Mouse (Mus musculus) adrenal gland, adult 18-20 months (tissue): ENCODE results near the gene Sult3a2. TPM values are rescaled to one million over a fixed set of nuclear protein-coding genes. Genes with fewer than 3 reads are reported as not detected.
"Not testable (repeated sequence)": the region's sequence is repeated elsewhere in the genome, so short reads cannot be mapped to it uniquely, and the experiment has no call there.

Experiments
- DNase-seq, 2 experiments: peaks; one replicate each; pipeline ENCODE4 v3.0.0; 2021 to 2022; ENCODE audit warnings: low spot score in 2 of 2
- long read RNA-seq, 2 experiments: library from polyadenylated mRNA; stranded (forward); transcript quantifications; one replicate each; pipeline ENCODE4 v2.0.0; 2021
- total RNA-seq, 2 experiments: library from RNA; stranded (reverse); gene quantifications; 1 replicate in 1 of 2; 2 replicates in 1 of 2; pipeline ENCODE4 v1.2.3; 2021

Gene Sult3a2
- total RNA-seq = not detected
- long read RNA-seq, experiment 1 = 0 reads
- long read RNA-seq, experiment 2, partial matches to known transcripts = 0 of 1 reads
- long read RNA-seq, experiment 2, other reads (novel, unspliced or antisense) = 1 of 1 reads

- DNase-seq = no peak
Observed at GRCm38 (mm10) chr10:33786604-33787003, at the start of gene Sult3a2. Gene Sult3a2 (minus strand): TSS chr10:33786704.

DNA sequence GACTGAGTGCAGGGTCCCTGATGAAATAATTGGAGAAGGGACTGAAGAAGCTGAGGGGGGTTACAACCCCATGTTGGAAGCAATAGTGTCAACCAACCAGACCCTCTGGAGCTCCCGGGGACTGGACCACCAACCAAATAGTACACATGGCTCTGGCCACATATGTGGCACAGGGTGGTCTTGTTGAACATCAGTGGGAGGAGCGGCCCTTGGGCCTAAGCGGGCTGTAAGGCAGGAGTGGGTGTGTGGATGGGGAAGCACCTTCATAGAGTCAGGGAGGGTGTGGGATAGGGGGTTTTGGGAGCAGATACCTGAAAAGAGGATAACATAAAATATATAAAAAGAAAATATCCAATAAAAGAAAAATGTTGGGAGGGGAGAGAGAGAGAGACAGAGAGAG lies 34.4 kb upstream of the Sult3a2 start:
- DNase-seq = no peak

DNA sequence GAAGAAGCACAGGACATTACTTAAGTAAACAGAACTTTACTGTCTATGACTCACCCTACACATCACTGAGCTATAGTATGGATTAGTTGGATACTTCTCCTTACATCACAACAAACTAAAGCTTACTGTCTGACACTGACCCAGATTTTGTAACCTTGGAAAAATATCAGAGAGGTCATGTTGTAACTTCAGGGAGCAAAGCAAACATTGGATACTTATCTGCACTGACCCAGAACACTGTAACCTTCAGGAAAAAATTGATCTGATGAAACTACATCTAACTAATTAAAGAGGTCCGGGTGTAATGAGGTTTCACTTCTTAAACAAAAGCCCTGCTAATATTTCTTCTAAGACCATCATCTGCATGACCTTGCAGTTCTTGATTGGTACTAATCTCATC lies 30.4 kb upstream of the Sult3a2 start:
- DNase-seq = no peak

GRCm38 (mm10) chr10:33814266-33814665 lies 27.8 kb upstream of the Sult3a2 start:
- no peak for DNase-seq

- DNase-seq = no peak
Observed at GRCm38 (mm10) chr10:33811807-33812206, 25.3 kb upstream of the Sult3a2 start.

DNA sequence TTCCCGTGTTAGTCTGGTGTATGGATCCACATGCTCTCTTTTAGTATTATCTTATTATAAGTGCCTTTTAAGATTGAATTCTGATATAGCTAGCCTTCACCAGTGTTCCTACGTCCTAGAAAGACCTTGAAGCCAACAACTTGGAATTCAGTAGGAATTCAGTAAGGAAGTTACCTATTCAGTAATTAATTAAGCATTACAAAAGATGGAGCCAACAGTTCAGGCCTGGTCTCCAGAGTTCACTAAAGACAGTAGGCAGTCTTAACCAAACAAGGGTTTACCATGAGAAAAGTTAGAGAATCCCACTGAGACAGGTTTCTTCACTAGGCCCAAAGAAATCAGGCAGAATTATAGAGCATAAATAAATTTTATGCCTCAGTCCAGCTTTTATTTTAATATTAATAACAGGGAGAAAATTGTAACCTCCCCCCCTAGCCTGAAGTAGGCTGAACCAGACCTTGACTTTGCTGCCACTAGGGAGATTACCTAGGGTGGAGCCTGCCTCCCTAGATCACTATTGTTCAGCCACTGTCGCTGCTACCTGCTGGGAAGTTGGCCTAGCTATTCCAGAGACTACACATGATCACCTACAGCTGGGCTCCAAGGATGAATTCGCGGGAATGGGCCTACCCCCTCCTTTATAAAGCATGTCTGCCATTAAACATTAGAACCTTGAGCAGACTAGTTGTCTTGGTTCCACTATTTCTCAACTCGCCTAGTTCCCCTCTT lies 10.9 kb upstream of the Sult3a2 start:
- not testable (repeated sequence) for DNase-seq

DNA sequence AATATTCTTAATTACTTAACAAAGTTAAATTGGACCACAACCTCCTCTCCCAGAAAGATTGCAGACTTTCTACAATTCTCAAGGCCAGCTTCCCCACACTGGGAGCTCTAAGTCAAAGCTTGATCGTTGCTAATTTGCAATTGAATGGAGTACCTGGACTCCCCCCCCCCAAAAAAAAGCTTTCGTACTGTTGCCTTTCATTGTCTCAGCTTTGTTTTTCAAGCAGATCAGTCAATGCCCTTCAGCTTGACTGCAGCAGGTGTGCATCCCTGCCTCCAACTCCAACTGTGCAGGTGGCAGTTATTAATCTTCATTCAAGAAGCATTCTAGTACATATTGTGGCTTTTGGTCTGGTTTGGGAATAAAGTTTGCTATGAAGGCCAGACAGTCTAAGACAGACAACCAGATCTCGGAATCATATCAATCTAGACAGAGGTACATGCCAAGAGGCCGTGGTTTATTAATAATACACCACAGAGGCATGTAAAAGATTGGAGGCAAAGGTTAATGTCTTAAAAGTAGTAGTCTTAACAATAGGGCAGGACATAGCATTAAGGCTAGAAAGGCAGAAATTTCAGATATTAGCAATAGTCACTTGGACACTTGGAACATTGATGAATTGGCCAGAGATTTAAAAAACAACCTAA lies 9.9 kb upstream of the Sult3a2 start:
- DNase-seq = not testable (repeated sequence)

- not testable (repeated sequence) for DNase-seq
Observed at GRCm38 (mm10) chr10:33792166-33792565, 5.7 kb upstream of the Sult3a2 start.

GRCm38 (mm10) chr10:33787541-33787940 lies 1.0 kb upstream of the Sult3a2 start:
- no peak for DNase-seq

DNA sequence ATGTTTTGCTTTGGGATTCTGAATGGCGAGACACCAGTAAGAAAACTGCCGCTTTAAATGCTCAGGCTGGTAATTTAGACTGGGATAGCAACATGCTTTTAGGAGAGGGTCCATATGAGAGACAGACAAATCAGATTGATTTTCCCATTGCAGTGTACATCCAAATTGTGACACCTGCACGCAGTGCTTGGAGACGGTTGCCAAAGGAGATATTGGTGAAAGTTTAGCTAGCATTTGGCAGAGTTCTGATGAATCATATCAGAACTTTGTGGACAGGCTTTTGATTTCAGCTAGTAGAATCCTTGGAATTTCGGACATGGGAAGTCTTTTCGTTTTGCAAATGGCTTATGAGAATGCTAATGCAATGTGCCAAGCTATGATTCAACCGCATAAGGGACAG lies 51.3 kb downstream of the Sult3a2 start:
- DNase-seq = not testable (repeated sequence)

GRCm38 (mm10) chr10:33733241-33733640 lies 53.3 kb downstream of the Sult3a2 start:
- no peak for DNase-seq

DNA sequence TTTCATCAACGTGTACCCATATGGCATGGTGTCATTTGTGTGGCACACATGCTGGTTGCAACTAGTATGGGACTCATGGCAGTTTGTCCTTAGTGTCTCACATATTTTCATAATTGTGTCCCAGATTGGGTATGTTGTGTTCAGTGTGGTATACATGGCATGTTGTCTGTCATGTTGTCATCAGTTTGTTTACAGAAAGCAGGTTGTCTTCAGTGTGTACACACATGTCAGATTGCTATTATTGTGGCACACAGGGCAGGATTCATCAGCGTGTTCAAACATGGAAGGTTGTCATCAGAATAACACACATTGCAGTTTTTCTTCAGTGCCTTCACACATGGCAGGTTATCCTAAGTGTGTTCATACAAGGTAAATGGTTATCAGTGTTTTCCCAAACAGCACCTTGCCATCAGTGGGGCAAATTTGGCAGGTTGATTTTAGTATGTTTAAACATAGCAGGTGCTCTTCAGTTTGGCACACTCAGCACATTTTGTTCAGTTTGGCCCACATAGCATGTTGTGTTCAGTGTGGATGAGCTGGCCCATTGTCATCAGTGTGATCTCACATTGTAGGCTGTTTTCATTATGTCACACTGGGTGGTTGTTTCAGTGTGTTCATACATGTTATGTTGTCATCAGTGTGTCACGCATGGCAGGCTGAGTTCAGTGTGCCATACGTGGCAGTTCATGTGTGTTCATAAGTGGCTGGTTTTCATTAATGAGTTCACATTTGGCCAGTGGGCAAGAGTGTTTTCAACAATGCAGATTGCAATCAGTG lies 53.9 kb downstream of the Sult3a2 start:
- no peak for DNase-seq

- no peak for DNase-seq
Observed at GRCm38 (mm10) chr10:33723764-33724163, 62.7 kb downstream of the Sult3a2 start.

- no peak for DNase-seq
Observed at GRCm38 (mm10) chr10:33721827-33722438, 64.6 kb downstream of the Sult3a2 start.

Other genes starting within 250 kb of the Sult3a2 start
- under 1 TPM; 0.13 to 0.20 TPM for gene Clvs2, start 161.9 kb downstream of the Sult3a2 start, total RNA-seq
- gene Sult3a1, start 71.0 kb upstream of the Sult3a2 start, total RNA-seq = under 1 TPM in 1 of 2 experiments, not detected in 1; 0.40 TPM
- under 1 TPM in 1 of 2 experiments, not detected in 1; 0.36 TPM for gene Rsph4a, start 118.4 kb upstream of the Sult3a2 start, total RNA-seq
- 10 to 100 TPM; 13.3 to 13.7 TPM for gene Zup1, start 164.6 kb upstream of the Sult3a2 start, total RNA-seq
- gene Rwdd1, start 232.9 kb upstream of the Sult3a2 start, total RNA-seq = 100 to 1,000 TPM in 1 of 2 experiments, 10 to 100 TPM in 1; 88.4 to 101 TPM